Mouse (Mus musculus): ENCODE results near the gene Cbx4.

Gene Cbx4

GRCm38 (mm10) chr11:119085279-119086062 is 550 bp downstream of the Cbx4 start:
- in situ Hi-C loops (cut with MseI, MboI): no loop called here

DNA sequence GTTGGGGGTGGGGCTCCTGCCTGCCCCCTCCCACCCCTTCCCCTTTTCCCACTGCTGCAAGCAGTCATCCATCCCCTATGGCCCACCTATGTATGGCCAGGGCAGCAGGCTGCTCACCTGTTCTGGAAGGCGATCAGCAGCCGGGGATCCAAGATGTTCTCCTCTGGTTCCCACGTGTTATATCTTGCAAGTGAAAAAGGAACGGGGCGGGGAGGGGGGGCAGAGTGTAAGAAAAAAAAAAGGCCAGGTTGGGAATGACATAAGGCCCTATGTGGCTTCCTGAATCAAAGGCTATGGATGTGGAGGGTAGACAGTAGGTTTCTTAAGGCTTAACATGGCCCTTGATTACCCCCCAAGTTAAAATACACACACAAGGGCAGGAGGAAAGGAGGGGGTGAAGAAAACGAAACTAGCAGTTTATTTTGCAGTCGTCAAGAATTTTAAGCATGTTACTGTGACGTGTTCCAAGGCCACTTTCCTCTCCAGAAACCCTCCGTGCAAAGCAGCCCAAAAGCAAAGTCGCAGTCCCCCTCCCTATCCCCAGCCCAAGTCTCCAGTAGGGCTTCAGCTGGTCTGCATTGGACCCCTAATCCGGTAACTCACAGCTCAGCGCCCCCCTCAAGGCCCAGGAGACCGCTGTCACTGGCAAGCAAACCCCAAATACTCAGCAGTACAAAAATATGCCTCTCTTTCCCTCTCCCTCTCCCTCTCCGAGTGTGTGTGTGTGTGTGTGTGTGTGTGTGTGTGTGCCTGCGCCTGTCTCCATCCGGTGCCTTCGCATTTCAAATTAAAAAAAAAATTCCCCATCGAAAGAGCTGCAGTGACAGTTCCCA is 1.4 kb downstream of the Cbx4 start:
- in situ Hi-C loops (cut with MseI, MboI): no loop called here

DNA sequence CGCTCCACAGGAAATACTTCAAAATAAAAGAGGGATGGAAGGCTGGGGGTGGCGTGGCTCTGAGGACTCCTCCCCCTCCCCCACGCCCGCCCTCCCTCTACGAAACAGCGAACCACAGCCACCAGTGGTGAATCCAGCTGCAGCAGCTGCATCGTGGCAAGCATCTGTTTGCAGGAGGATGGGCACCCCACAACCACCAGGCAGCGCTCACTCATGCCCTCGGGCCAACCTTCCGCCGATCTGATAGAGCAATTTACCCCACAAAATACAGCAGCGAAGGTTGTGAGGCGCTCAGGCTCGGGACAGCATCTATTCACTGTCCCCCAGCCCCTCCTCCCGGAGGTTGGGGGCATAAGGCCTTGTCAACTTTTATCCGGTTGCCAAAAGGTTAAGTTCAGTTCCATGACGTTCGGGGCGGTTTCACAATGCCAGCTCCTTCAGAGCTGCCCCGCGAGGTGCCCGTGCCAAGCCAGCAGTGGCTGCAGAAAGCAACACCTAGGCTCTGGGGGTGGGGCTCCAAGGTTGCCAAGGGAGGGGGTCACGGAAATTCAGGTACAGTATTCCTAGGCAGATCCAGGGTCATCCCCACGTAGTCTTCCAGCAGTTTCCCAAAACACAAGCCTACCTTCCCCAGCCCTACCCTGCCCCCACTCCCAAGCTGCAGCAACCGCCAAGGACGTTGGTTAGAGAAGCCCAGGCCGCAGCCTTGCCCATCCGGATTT is 2.1 kb downstream of the Cbx4 start:
- in situ Hi-C loops (cut with MseI, MboI): no loop called here

- in situ Hi-C loops (cut with MseI, MboI): no loop called here
Observed at GRCm38 (mm10) chr11:119082638-119083599, 3.1 kb downstream of the Cbx4 start.

DNA sequence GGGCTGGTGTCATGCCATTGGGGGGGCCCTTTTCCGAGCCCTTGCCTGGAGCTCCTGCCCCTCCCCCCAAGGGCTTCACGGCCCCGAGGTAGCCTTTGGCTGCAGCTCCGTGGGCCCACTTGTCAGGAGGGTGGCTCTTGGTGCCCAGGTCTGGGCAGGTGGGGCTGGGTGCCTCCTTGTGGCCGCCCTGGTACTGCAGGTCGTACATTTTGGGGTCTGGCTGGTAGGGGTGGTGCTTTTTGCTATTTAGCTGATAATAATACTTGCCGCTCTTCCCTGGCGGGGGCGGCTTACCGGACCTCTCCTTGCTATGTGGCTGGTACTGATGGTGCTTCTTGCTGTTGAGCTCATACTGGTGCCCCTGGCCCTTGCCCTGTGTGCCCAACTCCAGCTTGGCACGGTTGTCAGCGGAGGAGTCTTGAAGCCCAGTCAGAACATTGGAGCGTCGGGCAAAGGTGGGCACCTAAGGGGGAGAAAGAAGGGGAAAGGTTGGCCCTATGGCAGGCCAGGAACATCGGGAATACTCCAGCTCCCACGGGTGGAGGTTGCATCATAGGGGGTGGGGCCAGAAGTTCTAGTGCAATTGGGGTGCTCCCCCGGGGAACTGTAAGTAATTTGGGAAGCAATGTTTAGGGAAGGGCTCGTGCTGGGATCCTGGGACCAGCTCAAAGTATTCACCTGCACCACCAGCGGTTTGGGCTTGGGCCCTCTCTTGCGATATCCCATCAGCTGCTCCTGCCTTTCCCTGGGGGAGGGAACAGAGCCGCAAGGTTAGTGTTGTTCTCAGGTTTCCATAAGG is 4.0 kb downstream of the Cbx4 start:
- in situ Hi-C loops (cut with MseI, MboI): no loop called here

DNA sequence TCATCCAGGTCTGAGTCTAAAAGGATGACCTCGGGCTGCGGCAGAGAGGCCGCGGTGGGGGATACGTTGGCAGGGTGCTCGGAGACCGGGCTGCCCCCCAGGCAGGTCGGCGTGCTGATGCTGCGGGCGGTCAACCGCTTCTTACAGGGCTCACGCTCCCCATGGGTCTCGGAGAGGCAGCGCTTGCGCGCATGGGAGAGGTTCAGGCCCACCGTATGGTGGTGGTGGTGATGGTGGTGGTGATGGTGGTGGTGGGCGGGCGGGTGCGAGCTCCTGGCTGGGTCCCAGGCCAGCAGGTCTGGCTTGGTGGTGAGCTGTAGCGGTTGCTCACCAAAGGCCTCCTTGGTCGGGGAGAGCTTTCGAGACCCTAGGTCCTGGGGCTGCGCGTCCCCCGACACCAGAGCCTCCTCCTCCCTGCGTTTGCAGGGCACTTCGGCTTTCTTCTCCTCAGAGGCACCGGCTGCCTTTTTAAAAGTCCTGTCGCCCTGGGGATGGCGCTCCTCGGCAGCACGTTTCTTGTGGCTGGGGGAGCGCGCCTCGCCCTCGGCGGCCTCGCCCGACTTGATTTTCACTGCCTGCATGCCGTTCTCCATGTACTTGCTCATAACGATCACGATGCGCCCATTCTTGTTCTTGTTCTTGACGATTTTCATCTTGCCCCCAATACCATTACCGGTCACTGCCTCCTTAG is 4.7 kb downstream of the Cbx4 start:
- in situ Hi-C loops (cut with MseI, MboI): no loop called here

DNA sequence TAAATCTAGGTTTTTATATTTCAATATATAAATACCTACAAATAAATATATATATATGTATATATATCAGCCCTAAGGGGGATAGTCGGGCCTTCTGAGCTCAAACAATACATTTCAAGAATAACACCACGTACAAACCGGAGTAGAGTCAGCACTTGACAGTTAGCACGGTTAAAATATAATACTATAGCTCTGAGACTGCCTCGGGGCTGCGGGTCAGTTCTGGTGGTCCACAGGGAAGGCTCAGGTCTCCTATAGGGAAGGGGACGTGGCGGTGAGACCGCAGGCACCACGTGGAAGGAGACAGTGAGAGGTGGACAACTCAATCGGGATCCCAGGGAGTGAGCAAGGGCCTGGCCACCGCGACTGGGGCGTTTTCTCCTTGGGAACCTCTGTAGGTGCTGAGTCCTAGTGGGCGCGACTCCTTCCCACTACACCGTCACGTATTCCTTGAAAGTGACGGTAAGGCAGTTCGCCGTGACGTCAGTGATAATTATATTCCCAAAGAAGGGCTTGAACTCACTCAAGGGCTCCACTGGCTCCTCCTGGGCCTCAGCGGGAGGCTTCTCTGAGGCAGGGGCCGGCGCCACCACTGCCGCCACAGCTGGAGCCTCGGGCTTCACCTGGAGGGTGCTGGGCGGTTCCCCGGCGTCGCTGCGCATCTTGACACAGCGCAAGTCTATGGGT is 5.4 kb downstream of the Cbx4 start:
- in situ Hi-C loops (cut with MseI, MboI): no loop called here

DNA sequence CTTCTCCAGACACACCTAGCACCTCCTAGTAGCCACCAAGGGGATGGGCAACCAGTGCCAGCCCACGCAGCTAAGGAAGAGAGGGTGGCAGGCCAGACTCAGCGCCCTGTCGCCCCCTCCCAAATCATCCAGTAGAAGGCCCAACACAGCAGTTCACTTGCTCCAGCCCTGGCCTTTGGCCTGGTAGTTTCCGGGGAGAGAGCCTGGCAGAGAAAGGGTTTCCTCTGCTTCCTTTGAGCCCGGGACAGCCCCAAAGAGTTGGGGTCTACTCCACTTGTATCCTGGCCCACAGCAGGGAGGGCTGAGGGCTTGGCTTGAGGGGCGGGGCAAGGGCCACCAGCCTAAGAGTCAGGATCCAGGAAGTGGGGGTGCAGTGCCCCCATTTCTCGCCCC is 6.6 kb downstream of the Cbx4 start:
- in situ Hi-C loops (cut with MseI, MboI): no loop called here

DNA sequence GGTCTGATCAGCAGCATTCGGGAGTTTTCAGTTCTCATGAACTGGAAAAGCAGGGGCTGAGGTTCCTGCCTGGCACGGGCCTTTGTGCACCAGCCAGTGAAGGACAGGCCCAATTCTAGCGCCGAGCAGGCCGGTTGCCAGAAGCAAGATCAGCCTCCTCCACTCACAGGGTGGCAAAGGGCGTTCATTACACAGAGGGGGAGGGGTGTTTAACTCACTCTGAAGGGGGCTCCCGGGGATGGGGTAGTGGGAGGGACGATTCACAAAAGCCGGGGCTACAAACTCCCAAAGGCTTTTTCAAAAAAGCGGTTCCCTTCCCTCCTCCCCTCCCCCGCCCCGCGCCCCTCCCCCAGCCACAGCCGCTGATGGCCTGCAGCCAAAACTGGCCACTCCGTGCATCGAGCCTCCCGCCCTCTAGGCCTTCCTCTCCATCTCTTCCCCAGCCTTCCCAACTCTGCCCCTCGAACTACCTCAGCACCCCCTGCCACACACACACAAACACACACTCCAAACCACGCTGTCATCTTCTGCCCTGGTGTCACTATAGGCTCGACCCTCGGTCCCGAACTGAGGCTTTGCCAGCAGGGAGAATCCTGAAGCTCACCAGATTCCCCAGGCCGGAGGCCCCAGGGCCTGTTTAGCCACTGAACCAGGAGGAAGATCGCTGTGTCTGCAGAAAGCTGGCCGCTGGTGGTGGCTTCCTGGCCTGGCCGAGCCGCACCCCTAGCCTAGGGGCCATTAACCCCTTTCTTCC is 7.2 kb downstream of the Cbx4 start:
- in situ Hi-C loops (cut with MseI, MboI): no loop called here

DNA sequence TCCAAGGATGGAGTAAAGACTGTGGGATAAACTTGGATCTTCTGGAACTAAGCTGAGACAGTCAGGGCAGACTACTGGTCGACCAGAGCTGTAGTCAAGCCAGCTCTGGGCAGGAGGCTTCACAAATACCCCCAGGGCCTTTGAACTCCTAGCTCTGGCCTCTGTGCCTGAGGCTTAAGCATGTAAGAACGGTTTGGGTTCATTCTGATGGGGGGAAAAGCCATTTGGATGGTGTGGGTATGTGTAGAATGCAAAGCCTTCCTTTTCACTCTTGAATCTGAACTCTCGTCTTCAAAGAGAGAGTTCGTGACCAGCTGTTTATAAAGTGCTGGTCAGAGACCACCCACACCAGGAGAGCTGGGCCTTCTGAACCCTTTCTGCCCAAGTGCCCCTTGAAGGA is 8.3 kb downstream of the Cbx4 start:
- in situ Hi-C loops (cut with MseI, MboI): no loop called here

DNA sequence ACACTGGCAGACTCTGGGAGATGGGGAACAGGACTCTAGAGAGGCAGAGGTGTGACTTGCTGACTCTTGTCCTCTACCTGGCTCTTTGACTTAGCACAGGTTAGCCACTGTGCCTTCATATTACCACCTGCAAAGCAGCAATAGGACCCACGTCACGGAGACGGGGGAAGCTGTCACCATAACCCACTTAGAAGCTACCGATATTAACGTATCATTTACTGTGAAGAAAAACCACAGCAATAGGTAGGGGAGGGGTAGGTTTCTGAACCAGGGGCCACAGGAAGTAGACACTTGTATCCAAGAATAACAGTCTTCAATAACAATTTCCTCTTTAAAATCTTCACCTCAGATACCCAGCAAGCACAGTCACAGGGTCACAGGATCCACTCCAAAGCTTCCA is 10.2 kb downstream of the Cbx4 start:
- in situ Hi-C loops (cut with MseI, MboI): no loop called here

GRCm38 (mm10) chr11:119073876-119074433 is 12.1 kb downstream of the Cbx4 start:
- in situ Hi-C loops (cut with MseI, MboI): no loop called here

DNA sequence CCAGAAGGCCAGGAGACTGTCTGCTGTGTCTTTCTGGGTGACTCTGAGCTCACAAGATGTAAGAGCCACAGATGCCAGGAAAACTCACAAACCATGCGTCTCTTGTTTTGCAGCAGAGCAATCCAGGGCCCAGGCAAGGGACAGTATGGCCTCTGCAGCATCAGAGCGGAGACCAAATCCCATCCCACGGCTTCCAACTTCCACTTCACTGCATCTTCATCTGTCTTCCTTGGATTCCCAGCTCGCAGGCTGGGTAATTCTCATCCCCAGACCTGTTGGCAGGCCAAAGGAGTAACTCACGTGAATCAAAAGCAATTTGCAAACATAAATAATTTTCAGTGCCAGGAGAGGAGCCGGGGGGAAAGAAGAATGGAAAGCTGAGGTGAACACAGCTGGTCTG is 13.0 kb downstream of the Cbx4 start:
- in situ Hi-C loops (cut with MseI, MboI): no loop called here

DNA sequence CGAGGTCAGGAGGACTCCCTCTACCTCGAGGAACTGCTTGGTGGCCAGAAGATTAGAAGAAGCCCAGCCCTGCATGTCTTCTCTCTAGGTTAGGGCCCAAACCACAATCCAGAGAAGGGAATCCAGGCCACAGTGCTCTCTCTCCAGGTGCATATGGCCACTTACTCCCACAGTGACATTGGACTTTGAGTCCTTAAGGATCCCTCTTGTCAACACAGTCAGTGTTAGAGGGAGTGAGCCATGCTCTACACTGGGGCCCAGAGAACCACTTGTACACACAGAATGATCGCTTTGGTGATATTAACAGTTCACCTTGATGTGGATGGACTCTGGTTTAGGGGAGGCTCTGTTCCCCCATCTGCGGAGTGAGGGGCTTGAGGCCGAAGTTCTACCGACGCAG is 13.8 kb downstream of the Cbx4 start:
- in situ Hi-C loops (cut with MseI, MboI): no loop called here

GRCm38 (mm10) chr11:119066841-119067240 is 19.2 kb downstream of the Cbx4 start:
- in situ Hi-C loops (cut with MseI, MboI): no loop called here

GRCm38 (mm10) chr11:119059256-119059655 is 26.8 kb downstream of the Cbx4 start:
- in situ Hi-C loops (cut with MseI, MboI): no loop called here

- in situ Hi-C loops (cut with MseI, MboI): no loop called here
Observed at GRCm38 (mm10) chr11:119058041-119058995, 27.7 kb downstream of the Cbx4 start.

Data from mouse trophoblast stem cell (cell line).